Mouse (Mus musculus): ENCODE data around the gene Lmf1.

Lmf1 gene

DNA sequence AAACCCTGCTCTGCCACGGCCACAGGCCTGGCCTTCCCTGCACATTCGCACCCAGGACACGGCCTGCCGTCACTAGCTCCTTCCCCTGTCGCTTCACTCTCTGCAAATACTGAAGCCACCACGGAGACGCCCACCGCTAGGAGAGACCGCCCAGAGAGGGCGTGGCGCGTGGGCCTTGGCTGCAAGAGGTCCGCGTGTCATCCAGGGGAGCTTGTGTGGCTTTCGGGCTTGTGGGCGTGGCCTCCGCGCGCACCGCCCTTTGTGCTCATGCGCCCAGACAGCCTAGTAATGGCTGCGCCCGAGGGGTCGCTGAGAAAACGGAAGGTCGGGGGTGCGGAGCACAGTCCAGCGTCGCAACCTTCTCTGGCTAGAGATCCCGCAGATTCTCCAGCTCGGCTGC is at the start of gene Lmf1:
TSS of gene Lmf1 (plus strand) at position 166 of the 400 bp plus-strand sequence.
- in situ Hi-C loops (cut with MboI; ENCODE audit: low sequenced_read_pairs) = no loop called here

DNA sequence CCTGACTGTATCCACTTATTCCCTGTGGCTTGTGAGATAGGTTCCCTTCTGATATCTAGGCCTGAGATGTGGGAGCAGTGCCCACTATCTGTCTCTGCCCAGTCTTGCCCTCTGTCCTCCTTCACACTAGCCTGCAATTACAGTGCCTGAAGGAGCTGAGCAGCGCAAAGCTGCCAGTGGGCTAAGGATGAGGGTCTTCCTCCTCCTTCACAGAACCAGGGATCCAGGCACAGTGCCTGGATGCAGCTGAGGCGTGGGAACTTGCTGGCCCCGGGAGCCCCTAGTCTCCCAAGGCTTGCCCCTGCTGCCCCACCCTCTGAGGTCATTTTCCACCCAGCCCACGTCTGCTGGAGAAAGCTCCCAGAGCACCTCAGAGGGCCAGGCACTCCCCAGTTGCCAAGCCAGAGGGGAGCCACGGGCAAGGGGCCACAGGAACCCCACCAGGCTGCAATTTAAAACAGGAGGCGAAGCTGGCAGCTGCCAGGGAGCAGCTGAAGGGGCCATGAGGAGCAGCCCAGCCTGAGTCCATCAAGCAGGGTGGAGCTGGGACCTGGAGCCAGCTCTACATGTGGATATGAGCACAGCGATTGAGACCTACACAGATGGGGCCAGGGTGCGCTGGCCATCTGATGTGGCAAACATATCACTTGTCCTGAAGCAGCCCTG is 48.4 kb upstream of the Lmf1 start:
- in situ Hi-C loops (cut with MboI; ENCODE audit: low sequenced_read_pairs) = no loop called here

DNA sequence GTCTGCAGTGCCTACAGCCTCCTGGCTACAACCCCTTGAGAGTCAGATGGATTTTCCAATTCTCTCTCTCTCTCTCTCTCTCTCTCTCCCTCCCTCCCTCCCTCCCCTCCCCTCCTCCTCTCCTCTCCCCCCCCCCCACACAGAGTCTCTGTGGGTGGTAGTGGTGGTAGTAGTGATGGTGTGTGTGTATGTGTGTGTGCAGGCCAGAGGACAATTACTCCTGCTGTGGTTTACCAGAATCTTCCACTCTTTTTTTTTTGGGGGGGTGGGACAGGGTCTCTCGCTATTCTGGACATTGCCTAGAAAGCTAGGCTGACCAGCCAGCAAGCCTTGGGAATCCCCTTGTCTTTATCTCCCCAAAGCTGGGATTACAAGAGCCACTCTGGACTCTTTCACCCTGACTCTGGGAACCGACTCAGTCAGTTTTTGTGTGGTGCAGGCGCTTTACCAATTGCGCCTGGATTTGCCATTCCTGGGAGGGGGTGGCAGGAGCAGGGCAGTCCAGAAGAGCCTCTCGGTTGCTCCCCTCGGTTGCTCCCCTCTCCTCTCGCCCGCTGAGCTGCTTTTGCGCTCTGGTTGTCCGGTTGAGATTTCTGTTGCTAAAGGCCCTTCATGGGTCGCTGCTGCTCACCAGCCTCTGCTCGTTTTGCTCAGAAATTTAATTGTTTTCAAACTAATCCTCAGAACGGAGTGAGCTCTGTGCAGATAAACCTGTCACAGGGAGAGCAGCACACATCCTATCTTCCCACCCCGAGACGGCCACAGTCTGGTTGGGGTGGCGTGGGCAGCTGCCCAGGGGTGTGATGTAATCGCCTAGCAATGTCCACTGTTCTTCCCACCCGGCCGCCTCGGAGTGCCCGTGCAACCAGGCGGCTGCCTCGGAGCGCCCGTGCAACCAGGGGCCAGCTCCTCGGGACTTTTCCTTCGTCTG is 39.7 kb upstream of the Lmf1 start:
- in situ Hi-C loops (cut with MboI; ENCODE audit: low sequenced_read_pairs) = no loop called here

- in situ Hi-C loops (cut with MboI; ENCODE audit: low sequenced_read_pairs) = no loop called here
These were observed 38.2 kb upstream of the Lmf1 start for GRCm38 (mm10) chr17:25540731-25541130.

DNA sequence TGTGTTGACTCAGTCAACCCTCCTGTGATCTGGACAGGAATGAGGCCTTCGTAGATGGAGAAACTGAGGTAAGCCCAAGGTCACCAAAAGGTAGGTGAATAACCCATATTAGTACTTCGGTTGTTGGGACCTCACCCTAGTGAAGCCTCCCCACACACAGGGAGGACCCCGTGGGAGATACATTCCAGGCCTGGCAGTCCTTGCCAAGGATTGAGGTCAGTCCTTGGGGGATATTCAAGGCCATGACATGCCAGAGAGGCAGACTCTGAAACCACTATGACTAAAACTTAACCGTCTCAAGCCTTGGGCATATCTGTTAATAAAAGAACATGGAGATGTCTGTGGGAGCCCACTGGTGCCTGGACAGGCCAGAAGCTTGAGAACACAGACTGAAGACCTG is 37.1 kb upstream of the Lmf1 start:
- in situ Hi-C loops (cut with MboI; ENCODE audit: low sequenced_read_pairs) = no loop called here

DNA sequence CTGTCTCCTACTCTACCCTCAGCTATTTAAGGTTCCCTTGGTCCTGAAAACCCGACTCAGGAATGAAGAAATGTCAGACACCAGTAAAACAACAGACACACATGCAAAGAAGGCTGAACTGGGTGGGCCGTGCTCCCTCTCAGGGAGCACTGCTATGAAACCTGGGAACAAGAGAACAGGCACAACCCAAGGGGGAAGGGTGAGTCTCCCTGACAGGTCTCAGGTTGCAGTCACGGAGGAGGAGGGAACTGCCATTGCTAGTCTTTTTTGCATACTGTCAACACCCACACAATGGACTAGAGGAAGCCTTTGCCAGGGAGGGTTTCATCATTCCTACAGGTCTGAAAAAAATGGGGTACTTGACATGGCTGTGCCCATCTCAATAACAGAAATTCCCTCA is 31.9 kb upstream of the Lmf1 start:
- in situ Hi-C loops (cut with MboI; ENCODE audit: low sequenced_read_pairs) = no loop called here

GRCm38 (mm10) chr17:25550020-25550419 is 28.9 kb upstream of the Lmf1 start:
- in situ Hi-C loops (cut with MboI; ENCODE audit: low sequenced_read_pairs) = no loop called here

DNA sequence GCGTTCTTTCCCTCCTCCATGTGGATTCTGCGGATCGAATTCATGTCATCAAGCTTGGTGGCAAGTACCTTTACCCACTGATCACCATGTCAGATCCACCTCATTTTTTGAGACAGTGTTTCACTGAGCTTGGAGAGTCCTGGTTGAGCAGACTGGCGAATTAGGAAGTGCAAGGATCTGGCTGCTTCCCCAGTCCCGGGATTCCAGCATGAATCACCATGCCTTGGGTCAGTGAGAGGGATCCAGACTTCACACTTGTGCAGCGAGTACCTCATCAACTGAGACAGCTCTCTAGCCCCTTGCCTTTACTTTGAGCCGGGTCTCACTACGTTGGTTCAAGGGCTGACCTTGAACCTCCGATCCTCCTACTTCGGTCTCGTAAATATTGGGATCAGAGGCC is 27.6 kb upstream of the Lmf1 start:
- in situ Hi-C loops (cut with MboI; ENCODE audit: low sequenced_read_pairs) = no loop called here

DNA sequence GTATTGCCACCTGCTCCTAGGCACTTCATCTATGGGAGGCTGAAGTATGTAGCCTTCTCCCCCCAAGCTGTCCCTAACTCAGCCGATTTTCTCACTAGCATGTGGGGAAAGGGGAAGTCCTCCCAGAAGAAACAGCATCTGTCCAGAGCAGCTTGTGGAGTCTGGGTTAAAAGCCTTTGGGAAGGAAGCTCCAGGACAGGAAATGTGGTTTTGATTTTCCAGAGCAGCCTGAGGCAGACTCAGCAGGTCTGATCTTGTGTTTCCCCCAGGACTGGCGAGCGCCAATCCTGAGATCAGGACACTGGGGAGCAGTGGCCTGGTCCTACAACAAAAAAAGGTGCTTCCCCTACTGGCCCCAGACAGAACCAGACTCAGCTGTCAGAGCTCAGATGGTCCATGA is 23.7 kb upstream of the Lmf1 start:
- in situ Hi-C loops (cut with MboI; ENCODE audit: low sequenced_read_pairs) = no loop called here

GRCm38 (mm10) chr17:25555666-25556629 is 22.9 kb upstream of the Lmf1 start:
- in situ Hi-C loops (cut with MboI; ENCODE audit: low sequenced_read_pairs) = no loop called here

- in situ Hi-C loops (cut with MboI; ENCODE audit: low sequenced_read_pairs) = no loop called here
These were observed 22.1 kb upstream of the Lmf1 start for GRCm38 (mm10) chr17:25556630-25557354.

DNA sequence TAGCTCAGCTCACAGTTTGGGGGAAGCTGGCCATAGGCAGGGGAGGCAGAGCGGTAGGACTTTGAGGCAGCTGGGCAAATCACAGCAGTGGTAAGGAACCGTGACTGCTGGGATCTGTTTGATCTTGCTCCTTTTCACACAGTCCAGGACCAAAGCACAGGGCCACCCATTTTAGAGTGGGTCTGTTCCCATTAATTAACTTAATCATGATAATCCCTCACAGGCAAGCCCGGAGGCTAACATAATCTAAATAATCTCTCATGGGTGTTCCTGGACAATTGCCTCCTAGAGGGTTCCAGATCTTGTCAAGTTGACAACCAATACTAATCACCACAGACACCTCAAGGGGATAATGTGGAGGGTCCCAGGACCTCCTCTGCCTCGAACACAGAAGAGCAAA is 19.3 kb upstream of the Lmf1 start:
- in situ Hi-C loops (cut with MboI; ENCODE audit: low sequenced_read_pairs) = no loop called here

DNA sequence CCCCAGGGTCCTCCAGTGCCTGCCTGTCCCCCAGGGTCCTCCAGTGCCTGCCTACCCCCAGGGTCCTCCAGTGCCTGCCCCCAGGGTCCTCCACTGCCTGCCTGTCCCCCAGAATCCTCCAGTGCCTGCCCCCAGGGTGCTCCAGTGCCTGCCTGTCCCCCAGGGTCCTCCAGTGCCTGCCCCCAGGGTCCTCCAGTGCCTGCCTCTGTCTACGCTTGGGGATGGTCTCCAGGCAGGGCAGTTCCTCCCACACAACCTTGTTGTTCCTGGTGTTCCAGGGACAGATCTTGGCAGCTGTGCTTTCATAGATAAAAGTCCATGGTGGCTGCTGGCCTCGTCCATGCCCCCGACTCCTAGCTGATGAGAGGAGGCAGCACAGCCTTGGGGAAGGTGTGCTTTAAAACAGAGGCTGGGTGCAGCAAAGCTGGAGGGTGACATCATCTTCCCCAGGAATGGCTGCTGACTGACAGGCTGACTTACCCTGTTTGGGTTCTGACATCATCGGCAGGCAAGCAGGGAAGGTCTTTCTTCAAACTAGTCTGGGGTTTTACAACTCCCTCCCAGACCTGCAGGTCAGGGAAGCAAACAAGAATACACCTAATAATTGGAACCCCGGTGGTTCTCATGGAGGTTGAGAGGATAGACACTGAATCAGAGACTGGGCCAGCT is 18.2 kb upstream of the Lmf1 start:
- in situ Hi-C loops (cut with MboI; ENCODE audit: low sequenced_read_pairs) = no loop called here

- in situ Hi-C loops (cut with MboI; ENCODE audit: low sequenced_read_pairs) = no loop called here
These were observed 17.5 kb upstream of the Lmf1 start for GRCm38 (mm10) chr17:25561223-25562028.

DNA sequence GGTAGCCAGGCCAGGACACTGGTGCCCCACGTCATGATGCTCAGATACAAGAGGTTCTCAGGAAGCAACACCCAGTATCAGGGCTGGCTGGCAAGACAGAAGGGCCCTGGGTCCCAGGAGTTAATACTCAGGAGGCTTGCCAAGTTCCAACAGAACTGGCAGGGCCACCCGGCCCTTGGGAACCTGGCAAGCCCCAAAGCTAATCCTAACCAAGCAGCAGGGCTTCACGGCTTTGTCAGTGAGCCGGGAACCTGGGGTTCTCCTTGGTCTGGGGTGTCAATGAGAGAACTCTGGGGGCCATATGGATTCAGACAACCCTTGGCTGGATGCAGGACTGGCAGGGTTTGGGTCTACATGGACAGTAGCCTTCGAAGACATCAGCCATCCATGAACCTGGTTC is 14.4 kb upstream of the Lmf1 start:
- in situ Hi-C loops (cut with MboI; ENCODE audit: low sequenced_read_pairs) = no loop called here

DNA sequence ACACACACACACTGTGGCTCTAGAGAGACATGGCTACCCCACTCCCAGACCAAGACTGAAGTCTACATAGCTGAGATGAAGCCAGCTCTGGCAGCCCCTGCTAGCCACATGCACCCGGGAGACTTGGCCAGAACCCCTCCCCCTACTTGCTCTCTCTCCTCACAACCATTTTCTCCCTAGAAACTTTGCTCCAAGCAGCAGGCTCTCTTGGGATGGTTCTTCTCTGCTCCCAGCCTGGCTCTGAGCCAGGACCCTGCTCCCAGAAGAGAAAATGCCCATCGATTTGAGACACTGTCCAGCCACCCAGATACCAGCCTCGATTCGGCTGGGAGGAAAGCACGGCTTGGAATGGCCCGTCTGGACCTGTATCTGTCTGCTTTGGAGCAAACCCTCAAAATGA is 13.6 kb upstream of the Lmf1 start:
- in situ Hi-C loops (cut with MboI; ENCODE audit: low sequenced_read_pairs) = no loop called here

- in situ Hi-C loops (cut with MboI; ENCODE audit: low sequenced_read_pairs) = no loop called here
These were observed 12.9 kb upstream of the Lmf1 start for GRCm38 (mm10) chr17:25565860-25566600.

GRCm38 (mm10) chr17:25567261-25567660 is 11.6 kb upstream of the Lmf1 start:
- in situ Hi-C loops (cut with MboI; ENCODE audit: low sequenced_read_pairs) = no loop called here
